Mouse (Mus musculus) myocyte (in vitro differentiated cells): ENCODE results near the gene Ccdc3.

ENCODE experiments used
- CEBPB ChIP-seq: IDR thresholded peaks from 2 replicates; pipeline ENCODE4 v1.6.1; 2011; ENCODE audit warnings: mild to moderate bottlenecking, moderate library complexity; ENCODE audit not compliant: poor library complexity, insufficient read depth, severe bottlenecking
- E2F4 ChIP-seq: IDR thresholded peaks from one replicate; pipeline ENCODE4 v1.6.1; 2011; ENCODE audit warnings: mild to moderate bottlenecking, control low read depth, moderate library complexity; ENCODE audit not compliant: insufficient read depth
- MAX ChIP-seq: IDR thresholded peaks from one replicate; pipeline ENCODE4 v1.6.1; 2011; ENCODE audit warnings: low read depth, mild to moderate bottlenecking, control low read depth
- MYOD1 ChIP-seq, 3 experiments: IDR thresholded peaks; one replicate each; pipeline ENCODE4 v1.6.1; 2011; ENCODE audit warnings: control low read depth in 2 of 3, low read depth in 2 of 3, mild to moderate bottlenecking in 2 of 3, moderate library complexity in 1 of 3; ENCODE audit not compliant: insufficient read length in 2 of 3, control insufficient read depth in 1 of 3
- MYOG ChIP-seq, 3 experiments: IDR thresholded peaks; one replicate each; pipeline ENCODE4 v1.6.1; 2011; ENCODE audit warnings: control low read depth in 2 of 3, low read depth in 2 of 3, mild to moderate bottlenecking in 2 of 3; ENCODE audit not compliant: insufficient read length in 2 of 3, control insufficient read depth in 1 of 3, insufficient read depth in 1 of 3
- POLR2A ChIP-seq: IDR thresholded peaks from one replicate; pipeline ENCODE4 v1.6.1; 2011; ENCODE audit warnings: low read depth, mild to moderate bottlenecking, control low read depth, moderate library complexity; ENCODE audit not compliant: insufficient read length
- POLR2AphosphoS2 ChIP-seq: IDR thresholded peaks from one replicate; pipeline ENCODE4 v1.6.1; 2011; ENCODE audit warnings: low read depth, control low read depth; ENCODE audit not compliant: insufficient read length
- REST ChIP-seq: IDR thresholded peaks from one replicate; pipeline ENCODE4 v1.6.1; 2011; ENCODE audit warnings: mild to moderate bottlenecking, control low read depth, moderate library complexity; ENCODE audit not compliant: insufficient read depth, insufficient read length
- SRF ChIP-seq: IDR thresholded peaks from one replicate; pipeline ENCODE4 v1.6.1; 2011; ENCODE audit warnings: low read depth; ENCODE audit not compliant: control insufficient read depth, insufficient read length
- TCF12 ChIP-seq: IDR thresholded peaks from one replicate; pipeline ENCODE4 v1.6.1; 2011; ENCODE audit warnings: mild to moderate bottlenecking, control low read depth; ENCODE audit not compliant: poor library complexity, insufficient read depth, severe bottlenecking
- USF1 ChIP-seq: IDR thresholded peaks from one replicate; pipeline ENCODE4 v1.6.1; 2011; ENCODE audit warnings: low read depth, mild to moderate bottlenecking, control low read depth, moderate library complexity

- TF ChIP-seq POLR2A (no peak), E2F4 (no peak), POLR2AphosphoS2 (no peak), TCF12 (no peak), MYOG (IDR thresholded peaks at IDR 0.05; ENCODE audit: control insufficient read depth in 1 of 3, insufficient read depth in 1 of 3, insufficient read length in 2 of 3, low read depth in 2 of 3) (no peak), USF1 (no peak), MAX (no peak), MYOD1 (IDR thresholded peaks at IDR 0.05; ENCODE audit: control insufficient read depth in 1 of 3, insufficient read length in 2 of 3, low read depth in 2 of 3) (no peak), SRF (no peak), REST (no peak), CEBPB (no peak)
These were observed 81.6 kb downstream of the Ccdc3 start for GRCm38 (mm10) chr2:5219206-5219605.
